Mouse (Mus musculus): ENCODE results near the gene Mark1. TPM values are rescaled to one million over a fixed set of nuclear protein-coding genes. Genes with fewer than 3 reads are reported as not detected.

Gene Mark1
- polyA plus RNA-seq, 1 experiment from 2014 or later: 13.2 TPM

DNA sequence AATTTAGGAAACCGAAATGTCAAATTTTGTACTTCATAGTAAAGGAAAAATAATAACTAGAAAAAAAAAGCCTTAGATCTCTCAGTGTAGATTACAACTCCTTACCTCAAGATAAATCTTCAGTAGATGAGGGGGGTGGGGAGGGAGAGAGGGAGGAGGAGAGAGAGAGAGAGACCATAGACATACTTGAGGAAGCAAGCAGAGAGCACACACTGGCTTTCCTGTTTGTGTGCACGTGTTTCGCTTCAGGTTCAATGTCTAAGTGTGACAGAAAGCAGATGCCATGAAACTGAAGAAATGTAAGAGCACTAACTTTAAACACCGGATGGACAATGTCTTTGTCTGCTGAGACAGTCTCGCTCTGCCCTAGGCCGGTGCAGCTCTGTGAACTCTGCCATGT is 41.0 kb downstream of the Mark1 start:
- Histone ChIP-seq H3K27me3 (no peaks in the 10 kb centered on the region), H3K9ac (no peak overlapping the region), H3K4me3 (no peak overlapping the region), H3K4me2 (no peak overlapping the region), H3K36me3 (peaks cover 24% of the 10 kb centered on the region; the same call in 1 of the 2 replicates), H3K4me1 (replicated peaks) (no peaks in the 10 kb centered on the region; the same call in 1 of the 2 replicates), H3K27ac (replicated peaks) (no peak overlapping the region), H3K9me3 (peaks cover 17% of the 10 kb centered on the region)
- no peak for ATAC-seq (ENCODE audit: low read depth)
- 89% methylated on average over 6 of the region's 6 CpGs for WGBS

DNA sequence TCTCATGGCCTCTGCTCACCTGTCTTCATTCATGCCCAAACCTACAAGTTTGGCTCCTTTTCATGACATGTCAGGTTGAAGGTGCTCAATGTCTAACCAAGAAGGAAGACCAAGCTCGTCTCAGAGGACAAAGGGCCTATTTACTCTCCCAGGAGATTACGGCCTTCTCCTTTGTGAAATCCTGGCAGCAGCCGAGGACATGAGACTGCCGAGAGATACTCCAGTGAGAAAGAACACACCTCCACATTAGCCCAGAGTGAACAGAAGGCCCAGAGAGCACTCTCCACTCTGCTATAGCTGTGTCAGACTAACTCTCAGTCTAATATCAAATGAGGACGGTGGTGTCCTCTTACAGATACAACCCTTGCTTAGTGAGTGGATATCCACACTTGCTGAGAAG is 47.6 kb downstream of the Mark1 start:
- no peak overlapping the region for H3K4me3 ChIP-seq
- H3K27me3 ChIP-seq: no peaks in the 10 kb centered on the region
- H3K27ac ChIP-seq (replicated peaks): no peak overlapping the region
- H3K36me3 ChIP-seq: no peaks in the 10 kb centered on the region
- H3K4me1 ChIP-seq (replicated peaks): 0 out of 2 replicates have a peak, but pooled peaks cover 3% of the 10 kb centered on the region
- WGBS: 38% methylated on average over 5 of the region's 5 CpGs
- H3K9ac ChIP-seq: no peak overlapping the region
- no peak for ATAC-seq (ENCODE audit: low read depth)
- H3K4me2 ChIP-seq: no peak overlapping the region
- peaks cover 5% of the 10 kb centered on the region; the same call in 1 of the 2 replicates for H3K9me3 ChIP-seq

DNA sequence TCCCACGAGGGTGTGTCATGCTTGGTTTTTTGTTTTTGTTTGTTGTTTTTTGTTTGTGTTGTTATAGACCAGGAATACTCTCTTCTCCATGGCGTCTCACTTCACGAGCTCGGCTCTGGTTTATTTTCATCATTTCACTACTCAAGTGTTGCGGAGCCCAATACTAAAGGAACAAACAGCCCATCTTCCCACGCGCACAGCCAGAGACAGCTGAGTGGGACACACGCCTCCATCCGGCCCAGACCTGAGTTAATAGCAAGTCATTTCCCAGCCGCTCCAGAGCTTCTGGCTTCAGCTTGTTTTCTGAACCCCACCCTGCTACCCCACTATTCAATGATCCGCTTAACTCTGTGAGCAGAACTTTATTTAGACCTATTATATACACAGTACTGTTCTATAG is 48.3 kb downstream of the Mark1 start:
- Histone ChIP-seq H3K36me3 (no peaks in the 10 kb centered on the region), H3K4me3 (no peak overlapping the region), H3K9me3 (0 out of 2 replicates have a peak, but pooled peaks cover 4% of the 10 kb centered on the region), H3K27me3 (no peaks in the 10 kb centered on the region), H3K4me1 (replicated peaks) (0 out of 2 replicates have a peak, but pooled peaks cover 3% of the 10 kb centered on the region), H3K9ac (no peak overlapping the region), H3K27ac (replicated peaks) (no peak overlapping the region), H3K4me2 (no peak overlapping the region)
- no peak for ATAC-seq (ENCODE audit: low read depth)
- 91% methylated on average over 11 of the region's 11 CpGs for WGBS

DNA sequence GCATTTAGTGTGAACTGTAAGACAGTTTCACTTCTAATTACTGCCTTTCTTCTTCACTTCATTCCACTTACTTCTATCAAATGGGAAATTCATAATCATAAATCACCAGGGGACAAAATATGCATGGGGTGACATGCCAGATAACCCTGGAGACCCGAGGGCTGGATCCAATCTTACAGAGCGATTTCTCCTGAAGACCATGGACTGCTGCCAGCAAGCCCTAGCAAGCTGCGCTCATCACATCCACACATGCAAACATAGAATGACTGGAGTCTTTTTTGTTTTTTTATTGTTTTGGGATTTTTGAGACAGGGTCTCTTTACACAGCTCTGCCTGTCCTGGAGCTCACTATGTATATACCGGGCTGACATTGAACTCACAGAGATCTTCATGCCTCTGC is 61.3 kb downstream of the Mark1 start:
- ATAC-seq (ENCODE audit: low read depth): no peak
- no peaks in the 10 kb centered on the region for H3K9me3 ChIP-seq
- H3K4me1 ChIP-seq (replicated peaks): no peaks in the 10 kb centered on the region; the same call in 1 of the 2 replicates
- WGBS: 76% methylated on average over 4 of the region's 4 CpGs
- H3K4me3 ChIP-seq: no peak overlapping the region
- H3K9ac ChIP-seq: no peak overlapping the region
- H3K36me3 ChIP-seq: peaks cover 10% of the 10 kb centered on the region; the same call in 1 of the 2 replicates
- H3K27ac ChIP-seq (replicated peaks): no peak overlapping the region
- no peak overlapping the region for H3K4me2 ChIP-seq
- no peaks in the 10 kb centered on the region for H3K27me3 ChIP-seq

DNA sequence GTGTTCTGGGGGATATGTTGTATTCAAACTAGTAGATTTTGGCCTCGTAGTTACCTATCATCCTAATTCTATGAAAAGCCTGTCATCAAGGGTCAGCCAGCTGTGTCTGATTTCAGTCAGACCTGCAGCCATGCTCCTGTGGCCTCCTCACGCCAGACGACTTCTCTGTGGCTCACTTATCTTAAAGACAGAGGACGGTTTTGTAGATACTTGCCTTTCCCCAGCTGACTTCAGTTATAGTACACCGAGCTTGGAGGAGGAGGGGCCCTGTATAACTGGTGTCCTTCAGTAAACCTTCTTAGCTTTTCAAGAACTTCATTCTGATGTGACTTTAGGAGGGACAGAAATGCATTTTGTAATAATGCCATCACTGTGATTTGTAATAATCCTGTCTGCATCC is 63.4 kb downstream of the Mark1 start:
- peaks cover 10% of the 10 kb centered on the region; the same call in 1 of the 2 replicates for H3K36me3 ChIP-seq
- H3K9me3 ChIP-seq: no peaks in the 10 kb centered on the region
- ATAC-seq (ENCODE audit: low read depth): no peak
- H3K27ac ChIP-seq (replicated peaks): no peak overlapping the region
- H3K4me1 ChIP-seq (replicated peaks): no peaks in the 10 kb centered on the region; the same call in 1 of the 2 replicates
- H3K4me3 ChIP-seq: no peak overlapping the region
- H3K9ac ChIP-seq: no peak overlapping the region
- H3K4me2 ChIP-seq: no peak overlapping the region
- H3K27me3 ChIP-seq: no peaks in the 10 kb centered on the region
- 77% methylated on average over 5 of the region's 5 CpGs for WGBS

DNA sequence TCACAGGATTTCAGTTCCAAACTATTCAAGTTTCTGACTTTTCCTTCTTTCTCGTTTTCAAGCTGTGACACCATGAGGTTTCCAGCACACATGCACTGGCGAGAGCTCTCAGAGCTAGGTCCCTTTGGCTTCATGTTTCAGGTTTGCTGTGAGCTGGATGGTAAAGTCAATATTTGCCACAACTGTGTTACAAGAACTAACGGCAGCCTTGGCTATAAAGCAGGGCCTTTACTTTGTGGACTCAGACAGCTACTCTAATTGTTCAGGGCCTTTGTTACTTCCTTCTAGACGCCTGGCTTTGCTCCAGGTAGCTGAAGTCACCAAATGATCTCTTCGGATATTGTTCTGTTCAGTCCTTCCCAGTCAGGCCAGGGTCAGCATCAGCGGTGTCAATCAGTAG is 63.9 kb downstream of the Mark1 start:
- H3K4me1 ChIP-seq (replicated peaks): no peaks in the 10 kb centered on the region; the same call in 1 of the 2 replicates
- no peak overlapping the region; the same call in 1 of the 2 replicates for H3K27ac ChIP-seq (replicated peaks)
- no peak overlapping the region for H3K9ac ChIP-seq
- peaks cover 10% of the 10 kb centered on the region; the same call in 1 of the 2 replicates for H3K36me3 ChIP-seq
- H3K9me3 ChIP-seq: no peaks in the 10 kb centered on the region
- no peak for ATAC-seq (ENCODE audit: low read depth)
- WGBS: 60% methylated on average over 6 of the region's 6 CpGs
- H3K4me2 ChIP-seq: no peak overlapping the region
- H3K27me3 ChIP-seq: no peaks in the 10 kb centered on the region
- H3K4me3 ChIP-seq: no peak overlapping the region

GRCm38 (mm10) chr1:184931097-184931496 is 68.3 kb downstream of the Mark1 start:
- no peak overlapping the region for H3K4me2 ChIP-seq
- no peak overlapping the region for H3K9ac ChIP-seq
- H3K9me3 ChIP-seq: no peaks in the 10 kb centered on the region
- no peak for ATAC-seq (ENCODE audit: low read depth)
- peaks cover 28% of the 10 kb centered on the region for H3K36me3 ChIP-seq
- H3K27me3 ChIP-seq: no peaks in the 10 kb centered on the region
- no peak overlapping the region for H3K4me3 ChIP-seq
- no peak overlapping the region for H3K27ac ChIP-seq (replicated peaks)
- WGBS: 88% methylated on average over 6 of the region's 6 CpGs
- no peaks in the 10 kb centered on the region; the same call in 1 of the 2 replicates for H3K4me1 ChIP-seq (replicated peaks)

DNA sequence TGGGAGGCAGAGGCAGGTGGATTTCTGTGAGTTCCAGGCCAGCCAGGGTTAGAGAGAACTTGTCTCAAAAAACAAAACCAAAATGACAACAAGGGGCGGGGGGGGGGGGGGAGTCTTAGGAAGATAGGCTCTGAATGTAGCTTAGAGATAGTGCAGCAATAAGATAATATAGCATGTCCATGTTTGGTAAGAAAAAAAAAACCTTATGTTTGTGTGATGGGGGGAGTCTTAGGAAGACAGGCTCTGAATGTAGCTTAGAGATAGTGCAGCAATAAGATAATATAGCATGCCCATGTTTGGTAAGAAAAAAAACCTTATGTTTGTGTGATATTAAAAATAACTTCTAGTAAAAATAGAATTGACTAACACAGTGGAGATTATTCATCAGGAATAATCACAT is 71.0 kb downstream of the Mark1 start:
- Histone ChIP-seq H3K27me3 (no peaks in the 10 kb centered on the region), H3K27ac (replicated peaks) (no peak overlapping the region), H3K4me3 (no peak overlapping the region), H3K36me3 (peaks cover 39% of the 10 kb centered on the region), H3K9ac (no peak overlapping the region), H3K9me3 (no peaks in the 10 kb centered on the region), H3K4me1 (replicated peaks) (no peaks in the 10 kb centered on the region), H3K4me2 (no peak overlapping the region)
- WGBS: 92% methylated on average over 1 of the region's 1 CpGs
- ATAC-seq (ENCODE audit: low read depth): no peak

- H3K36me3 ChIP-seq: peaks cover 44% of the 10 kb centered on the region
- no peak overlapping the region for H3K4me3 ChIP-seq
- no peaks in the 10 kb centered on the region for H3K9me3 ChIP-seq
- no peak overlapping the region for H3K9ac ChIP-seq
- H3K4me1 ChIP-seq (replicated peaks): no peaks in the 10 kb centered on the region
- no peak overlapping the region for H3K4me2 ChIP-seq
- no peak overlapping the region for H3K27ac ChIP-seq (replicated peaks)
- no peak for ATAC-seq (ENCODE audit: low read depth)
- H3K27me3 ChIP-seq: no peaks in the 10 kb centered on the region
- WGBS: 91% methylated on average over 1 of the region's 1 CpGs
These were observed 71.5 kb downstream of the Mark1 start for GRCm38 (mm10) chr1:184927911-184928310.

DNA sequence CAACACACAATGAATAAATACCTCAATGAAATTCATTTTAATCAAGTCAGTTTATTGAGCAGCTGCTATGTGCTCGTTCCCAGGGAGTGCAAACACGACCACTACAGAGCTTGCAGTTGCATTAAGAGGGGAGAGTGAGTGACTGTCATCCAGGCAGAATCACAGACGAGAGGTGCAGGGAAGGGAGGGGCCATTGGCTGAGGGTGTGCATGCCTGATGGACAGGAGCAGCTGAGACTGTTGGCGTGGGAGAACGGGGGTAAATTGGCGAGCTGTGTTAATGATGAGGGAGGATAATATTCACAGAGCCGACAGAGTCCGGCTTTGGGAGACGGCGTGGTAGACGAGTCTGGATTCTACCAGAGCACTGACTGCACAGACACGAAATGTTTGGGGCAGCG is 76.5 kb downstream of the Mark1 start:
- H3K4me1 ChIP-seq (replicated peaks): no peaks in the 10 kb centered on the region
- no peak overlapping the region for H3K27ac ChIP-seq (replicated peaks)
- no peaks in the 10 kb centered on the region for H3K27me3 ChIP-seq
- 84% methylated on average over 13 of the region's 13 CpGs for WGBS
- no peak overlapping the region for H3K4me2 ChIP-seq
- H3K9me3 ChIP-seq: no peaks in the 10 kb centered on the region
- peaks cover 76% of the 10 kb centered on the region for H3K36me3 ChIP-seq
- no peak overlapping the region for H3K9ac ChIP-seq
- no peak for ATAC-seq (ENCODE audit: low read depth)
- no peak overlapping the region for H3K4me3 ChIP-seq

- H3K36me3 ChIP-seq: peaks cover 79% of the 10 kb centered on the region
- H3K9ac ChIP-seq: no peak overlapping the region
- H3K27me3 ChIP-seq: no peaks in the 10 kb centered on the region
- 83% methylated on average over 5 of the region's 5 CpGs for WGBS
- no peaks in the 10 kb centered on the region for H3K9me3 ChIP-seq
- no peak overlapping the region for H3K27ac ChIP-seq (replicated peaks)
- ATAC-seq (ENCODE audit: low read depth): no peak
- H3K4me2 ChIP-seq: no peak overlapping the region
- H3K4me3 ChIP-seq: no peak overlapping the region
- no peaks in the 10 kb centered on the region for H3K4me1 ChIP-seq (replicated peaks)
These were observed 79.3 kb downstream of the Mark1 start for GRCm38 (mm10) chr1:184920057-184920456.

DNA sequence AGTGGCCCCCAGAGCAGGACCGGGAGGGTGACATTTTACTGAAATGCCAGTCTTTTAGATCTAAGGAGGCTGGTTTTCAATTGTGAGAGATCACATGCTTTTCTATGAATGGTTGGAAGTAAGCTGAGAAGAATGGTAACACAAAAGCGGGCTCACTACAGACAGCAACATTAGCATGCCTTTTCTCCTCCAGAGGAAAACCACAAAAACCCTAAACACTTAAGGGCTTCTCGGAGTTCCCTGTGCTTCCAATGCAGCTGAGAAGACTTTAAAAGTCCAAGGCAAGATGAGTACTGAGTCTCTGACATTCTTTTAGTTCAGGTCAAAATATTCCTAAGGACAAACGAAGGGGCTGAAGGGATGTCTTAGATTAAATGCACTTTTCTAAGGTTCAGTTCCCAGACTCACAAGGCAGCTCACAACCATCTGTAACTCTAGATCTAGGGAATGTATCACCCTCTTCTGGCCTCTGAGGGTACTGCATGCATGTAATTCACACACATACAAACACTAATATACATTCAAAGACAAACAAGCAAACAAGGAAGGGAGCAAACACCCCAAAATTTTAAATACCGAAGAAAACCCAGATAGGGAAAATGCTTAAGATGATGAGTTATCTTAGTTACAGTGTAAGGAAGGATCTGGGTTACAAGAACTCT is 81.0 kb downstream of the Mark1 start:
- H3K36me3 ChIP-seq: peaks cover 78% of the 10 kb centered on the region
- H3K27me3 ChIP-seq: no peaks in the 10 kb centered on the region
- H3K27ac ChIP-seq (replicated peaks): no peak overlapping the region
- no peak overlapping the region for H3K9ac ChIP-seq
- H3K4me3 ChIP-seq: no peak overlapping the region
- H3K9me3 ChIP-seq: no peaks in the 10 kb centered on the region
- H3K4me2 ChIP-seq: no peak overlapping the region
- ATAC-seq (ENCODE audit: low read depth): no peak
- H3K4me1 ChIP-seq (replicated peaks): no peaks in the 10 kb centered on the region
- WGBS: 88% methylated on average over 5 of the region's 5 CpGs

- 93% methylated on average over 18 of the region's 18 CpGs for WGBS
- H3K36me3 ChIP-seq: peaks cover 87% of the 10 kb centered on the region
- H3K27ac ChIP-seq (replicated peaks): no peak overlapping the region
- H3K9me3 ChIP-seq: no peaks in the 10 kb centered on the region
- H3K4me3 ChIP-seq: no peak overlapping the region
- ATAC-seq (ENCODE audit: low read depth): no peak
- no peak overlapping the region for H3K4me2 ChIP-seq
- H3K27me3 ChIP-seq: no peaks in the 10 kb centered on the region
- H3K4me1 ChIP-seq (replicated peaks): 0 out of 2 replicates have a peak, but pooled peaks cover 13% of the 10 kb centered on the region
- no peak overlapping the region for H3K9ac ChIP-seq
These were observed 87.0 kb downstream of the Mark1 start for GRCm38 (mm10) chr1:184912336-184912735.

Data from neural tube, embryonic 13.5 days (tissue).